Mouse (Mus musculus) kidney, postnatal 0 days (tissue): ENCODE measurements around the gene Sipa1l3. TPM values are rescaled to one million over a fixed set of nuclear protein-coding genes. Genes with fewer than 3 reads are reported as not detected.
A peak's percentile ranks its signal among the peaks of the same experiment; 100 is the strongest.

ENCODE experiments used
- ATAC-seq: fragments of 200-750 bp; cut with Nextera tagmentation; replicated peaks from 2 replicates; pipeline ENCODE4 v1.8.0; 2017; ENCODE audit warnings: low read depth, moderate number of reproducible peaks, moderate TSS enrichment, moderate library complexity; ENCODE audit not compliant: low FRiP score
- DNase-seq: peaks from one replicate; pipeline ENCODE4 v3.0.0-alpha.2; 2016; ENCODE audit warnings: low spot score
- H3K27ac ChIP-seq: fragments of 300-500 bp; sonication (generic); 2 replicates; pipeline ENCODE4 v1.5.1; 2014; ENCODE audit warnings: mild to moderate bottlenecking
- H3K27me3 ChIP-seq: fragments of 300-500 bp; sonication (generic); 2 replicates; pipeline ENCODE4 v1.6.1; 2014; ENCODE audit warnings: low read length, mixed read lengths; ENCODE audit not compliant: insufficient read depth
- H3K36me3 ChIP-seq: fragments of 300-500 bp; sonication (generic); 2 replicates; pipeline ENCODE4 v1.6.1; 2014; ENCODE audit warnings: low read length, mixed read lengths; ENCODE audit not compliant: insufficient read depth
- H3K4me1 ChIP-seq: fragments of 300-500 bp; sonication (generic); replicated peaks from 2 replicates; pipeline ENCODE4 v1.6.1; 2014; ENCODE audit warnings: antibody characterized with exemption, low read length, mixed read lengths; ENCODE audit not compliant: insufficient read depth
- H3K4me2 ChIP-seq: fragments of 300-500 bp; sonication (generic); 2 replicates; pipeline ENCODE4 v1.6.1; 2014; ENCODE audit warnings: mild to moderate bottlenecking, low read length, moderate library complexity, mixed read lengths
- H3K4me3 ChIP-seq: fragments of 300-500 bp; sonication (generic); replicated peaks from 2 replicates; pipeline ENCODE4 v1.5.1; 2014; ENCODE audit warnings: low read depth, low read length
- H3K9ac ChIP-seq: fragments of 300-500 bp; sonication (generic); 2 replicates; pipeline ENCODE4 v1.6.1; 2014; ENCODE audit warnings: low read depth, low read length
- H3K9me3 ChIP-seq: fragments of 300-500 bp; sonication (generic); replicated peaks from 2 replicates; pipeline ENCODE4 v1.6.1; 2016; ENCODE audit warnings: low read length, inconsistent platforms, mixed read lengths
- CTCF ChIP-seq: IDR thresholded peaks from 2 replicates; pipeline ENCODE4 v1.5.1; 2016; ENCODE audit warnings: antibody characterized with exemption, low read depth, mild to moderate bottlenecking, moderate library complexity
- WGBS: fragments of 180-500 bp; shearing (Covaris S2); extraction: QIAGEN DNeasy Blood & Tissue Kit; methylation state at CpG from one replicate; pipeline ENCODE4 v1.1.7; 2014; 5-methylcytosine and 5-hydroxymethylcytosine counted together
- polyA plus RNA-seq: library from polyadenylated mRNA; unstranded; fragments of >200 nt; fragmentation: Nextera tagmentation; extraction: Ambion mirVana; gene quantifications from 2 replicates; pipeline ENCODE4 v1.2.1, GENCODE M21; 2015

The Sipa1l3 gene
- 8.3 and 10.2 TPM in 2 replicates for polyA plus RNA-seq

DNA sequence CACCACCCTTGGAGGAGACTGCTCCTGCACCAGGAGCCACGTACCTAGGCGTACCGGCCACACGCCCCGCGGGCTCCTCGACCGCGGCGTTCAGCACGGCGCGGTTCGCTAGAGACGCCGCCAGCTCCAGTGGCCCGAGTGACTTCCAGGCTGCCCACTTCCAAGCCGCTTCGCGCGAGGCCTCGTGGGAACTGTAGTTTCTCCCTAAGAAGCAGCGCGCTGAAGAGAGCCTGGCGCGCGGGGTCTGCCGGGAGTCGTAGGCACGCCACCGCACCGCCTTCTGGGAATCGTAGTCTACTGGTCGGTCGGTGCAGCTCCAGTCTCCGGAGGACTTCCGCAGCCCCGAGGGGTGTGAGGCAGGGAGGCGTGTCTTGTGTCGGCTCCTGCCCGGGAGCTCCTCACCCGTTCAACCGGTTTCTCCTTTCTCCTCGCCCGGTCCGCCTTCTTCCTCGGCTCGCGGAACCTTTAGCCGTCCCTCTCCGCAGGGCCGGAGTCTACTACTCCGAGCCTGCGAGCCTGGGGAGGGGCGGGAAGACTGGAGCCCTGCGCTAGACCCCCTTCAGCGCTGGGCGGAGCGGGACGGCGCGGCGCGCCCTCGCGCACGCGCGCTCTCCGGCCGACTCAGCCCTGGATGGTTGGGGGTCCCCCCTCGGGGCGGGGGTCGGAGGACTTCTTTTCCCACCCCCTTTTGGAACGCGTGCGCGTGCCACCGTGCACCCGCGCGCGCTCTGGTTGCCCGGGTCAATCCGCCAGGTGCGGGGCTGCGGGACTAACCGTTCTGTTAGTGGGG lies at the start of gene Sipa1l3:
Gene Sipa1l3 (minus strand): TSS at position 221 of the 790 bp plus-strand sequence.
- Histone ChIP-seq H3K27ac (peak within 1 kb of the TSS; percentile 71), H3K36me3 (no peaks in the 10 kb centered on the region), H3K4me2 (peak within 1 kb of the TSS; percentile 90), H3K4me3 (peak within 1 kb of the TSS; percentile 84), H3K9ac (peak within 1 kb of the TSS; percentile 75), H3K27me3 (no peaks in the 10 kb centered on the region), H3K4me1 (peaks cover 9% of the 10 kb centered on the region; the same call in 1 of the 2 replicates), H3K9me3 (no peaks in the 10 kb centered on the region)
- 0% methylated on average over 87 of the region's 88 CpGs for WGBS
- ATAC-seq (peak; percentile 98), DNase-seq (peak; percentile 99)
- TF ChIP-seq CTCF: no peak

DNA sequence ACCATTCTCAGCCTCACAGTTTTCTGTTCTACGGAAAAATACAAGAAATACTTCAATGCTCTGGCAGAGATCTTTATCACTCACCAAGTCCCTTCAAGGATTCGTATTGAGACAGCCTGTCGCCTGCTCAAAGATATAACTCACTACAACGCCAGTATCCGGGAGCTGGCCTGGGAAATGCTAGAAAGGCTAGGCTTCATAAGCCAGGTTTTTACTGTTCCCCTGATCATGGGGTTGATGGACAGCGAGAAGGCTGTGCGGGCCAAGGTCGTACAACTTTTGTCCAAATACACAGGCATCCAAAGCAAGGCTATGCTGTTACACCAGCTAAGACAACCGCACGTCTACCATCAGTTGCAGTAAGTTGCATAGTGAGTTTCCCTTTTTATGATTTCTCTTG lies 44.6 kb upstream of the Sipa1l3 start:
- Histone ChIP-seq H3K4me1 (no peaks in the 10 kb centered on the region), H3K9ac (no peak overlapping the region), H3K27me3 (no peaks in the 10 kb centered on the region), H3K4me2 (no peak overlapping the region), H3K36me3 (no peaks in the 10 kb centered on the region), H3K27ac (no peak overlapping the region), H3K4me3 (no peak overlapping the region), H3K9me3 (no peaks in the 10 kb centered on the region)
- TF ChIP-seq CTCF: no peak
- no peak for DNase-seq
- 80% methylated on average over 10 of the region's 10 CpGs for WGBS
- no peak for ATAC-seq

- Histone ChIP-seq H3K27ac (no peak overlapping the region), H3K9me3 (no peaks in the 10 kb centered on the region), H3K36me3 (no peaks in the 10 kb centered on the region), H3K9ac (no peak overlapping the region), H3K4me1 (no peaks in the 10 kb centered on the region), H3K4me2 (no peak overlapping the region), H3K27me3 (no peaks in the 10 kb centered on the region), H3K4me3 (no peak overlapping the region)
- DNase-seq: no peak
- no peak for TF ChIP-seq CTCF
- no peak for ATAC-seq
- WGBS: 70% methylated on average over 9 of the region's 9 CpGs
Measured at GRCm38 (mm10) chr7:29561046-29561445, 42.6 kb upstream of the Sipa1l3 start.

GRCm38 (mm10) chr7:29559290-29559689 lies 40.8 kb upstream of the Sipa1l3 start:
- DNase-seq: no peak
- Histone ChIP-seq H3K4me1 (no peaks in the 10 kb centered on the region), H3K4me2 (no peak overlapping the region), H3K36me3 (no peaks in the 10 kb centered on the region), H3K4me3 (no peak overlapping the region), H3K27me3 (no peaks in the 10 kb centered on the region), H3K9me3 (no peaks in the 10 kb centered on the region), H3K9ac (no peak overlapping the region), H3K27ac (no peak overlapping the region)
- WGBS: 79% methylated on average over 4 of the region's 4 CpGs
- TF ChIP-seq CTCF: peak; percentile 49
- ATAC-seq: no peak

- Histone ChIP-seq H3K27me3 (no peaks in the 10 kb centered on the region), H3K9me3 (no peaks in the 10 kb centered on the region), H3K4me3 (no peak overlapping the region), H3K36me3 (no peaks in the 10 kb centered on the region), H3K27ac (no peak overlapping the region), H3K4me1 (no peaks in the 10 kb centered on the region), H3K9ac (no peak overlapping the region), H3K4me2 (no peak overlapping the region)
- DNase-seq (no peak), ATAC-seq (no peak)
- TF ChIP-seq CTCF: peak; percentile 37; the same call in 1 of the 2 replicates
- WGBS: 76% methylated on average over 1 of the region's 1 CpGs
Measured at GRCm38 (mm10) chr7:29558744-29559143, 40.3 kb upstream of the Sipa1l3 start.

- DNase-seq (peak; percentile 5), ATAC-seq (no peak)
- Histone ChIP-seq H3K4me1 (no peaks in the 10 kb centered on the region), H3K36me3 (no peaks in the 10 kb centered on the region), H3K27ac (no peak overlapping the region), H3K4me2 (no peak overlapping the region), H3K27me3 (no peaks in the 10 kb centered on the region), H3K4me3 (no peak overlapping the region), H3K9ac (no peak overlapping the region), H3K9me3 (no peaks in the 10 kb centered on the region)
- WGBS: 51% methylated on average over 4 of the region's 4 CpGs
- TF ChIP-seq CTCF: no peak
Measured at GRCm38 (mm10) chr7:29556283-29556682, 37.8 kb upstream of the Sipa1l3 start.
